In the genomic region with DNA sequence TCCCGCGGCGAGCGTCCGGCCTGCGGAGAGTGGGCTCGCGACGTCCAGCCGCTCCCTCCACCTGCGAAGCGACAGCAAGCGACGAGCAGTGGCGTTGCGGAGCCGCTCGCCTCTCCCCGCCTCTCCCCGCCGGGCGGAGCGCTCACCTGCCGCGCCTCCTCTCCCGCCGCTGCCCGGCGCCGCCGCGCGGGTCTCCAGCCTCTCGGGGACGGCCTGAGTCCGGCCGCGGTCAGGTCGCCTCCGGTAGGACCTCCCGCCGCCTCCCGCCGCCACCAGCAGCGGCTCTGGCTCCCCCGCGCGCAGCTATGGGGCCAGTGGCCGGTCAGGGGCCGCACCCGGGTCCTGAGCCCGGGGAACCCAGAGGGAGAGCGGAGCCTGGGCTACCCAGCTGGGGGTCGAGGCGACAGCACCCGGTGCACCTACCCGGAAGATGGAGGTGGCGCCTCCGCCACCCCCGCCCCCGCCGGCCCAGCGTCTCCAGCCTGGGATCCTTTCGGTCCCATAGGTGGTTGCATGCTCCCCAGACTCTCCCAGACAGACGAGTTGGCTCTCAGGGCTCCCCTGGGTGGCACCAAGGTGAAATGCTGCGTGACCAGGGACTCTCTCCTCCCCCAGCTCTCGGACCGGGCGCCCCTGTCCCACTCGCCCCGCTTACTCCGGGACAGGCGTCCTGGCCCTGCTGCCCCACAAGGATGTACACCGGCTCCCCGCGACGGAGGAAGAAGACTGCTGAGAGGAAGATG, we compare ENCODE assay signal across 8 mouse cellular contexts. TPM values are rescaled to one million over a fixed set of nuclear protein-coding genes. Genes with fewer than 3 reads are reported as not detected.
DNase-seq lines count a peak whose midpoint lies in the region; ATAC-seq and TF ChIP-seq lines count a peak whose summit lies in the region.

No protein-coding gene starts in this region.

- TF ChIP-seq POLR2A in cortical plate, adult 2 months (IDR thresholded peaks at IDR 0.05; ENCODE audit: extremely low read depth, insufficient read depth, low read length) = no peak

- no peaks in the 10 kb centered on the region for H3K79me3 ChIP-seq in C2C12 (ENCODE audit: low read depth)

- H3K4me3 ChIP-seq in C2C12 (ENCODE audit: insufficient read depth, poor library complexity, severe bottlenecking) = no peak overlapping the region
- peak overlapping the region; percentile 55; the same call in 1 of the 2 replicates for H3K4me3 ChIP-seq in G1E (ENCODE audit: low read depth, low read length)
- H3K4me3 ChIP-seq in cortical plate, adult 2 months (ENCODE audit: insufficient read depth, low read length) = peak overlapping the region; percentile 44
- peak overlapping the region; percentile 66 for H3K4me3 ChIP-seq in heart, postnatal 0 days (ENCODE audit: low read depth, low read length)
- H3K4me3 ChIP-seq in limb, embryonic 11.5 days (ENCODE audit: low read depth, low read length) = peak overlapping the region; percentile 54
- H3K4me3 ChIP-seq in midbrain, embryonic 14.5 days (replicated peaks; ENCODE audit: low read depth, low read length) = peak overlapping the region; percentile 61

- peak overlapping the region; percentile 29 for H3K9ac ChIP-seq in heart, postnatal 0 days (replicated peaks; ENCODE audit: low read depth, low read length)
- H3K9ac ChIP-seq in limb, embryonic 11.5 days (ENCODE audit: low read length) = peak overlapping the region; percentile 9; the same call in 1 of the 2 replicates
- H3K9ac ChIP-seq in midbrain, embryonic 14.5 days (replicated peaks; ENCODE audit: low read length) = peak overlapping the region; percentile 61

- TF ChIP-seq CTCF in C2C12 (IDR thresholded peaks at IDR 0.05; ENCODE audit: control insufficient read depth, insufficient read depth, insufficient read length) (no peak), G1E (IDR thresholded peaks at IDR 0.05; ENCODE audit: low read depth, low read length) (no peak)
- TF ChIP-seq CTCF in cortical plate, adult 2 months (IDR thresholded peaks at IDR 0.05; ENCODE audit: extremely low read depth, insufficient read depth, low read length) = no peak
- no peak for TF ChIP-seq CTCF in heart, postnatal 0 days (IDR thresholded peaks at IDR 0.05; ENCODE audit: low read depth)

- WGBS in heart, postnatal 0 days = under 1% methylated on average over 29 of the region's 77 CpGs
- WGBS in limb, embryonic 11.5 days = 0% methylated on average over 34 of the region's 77 CpGs
- WGBS in midbrain, embryonic 14.5 days = under 1% methylated on average over 67 of the region's 77 CpGs

- no peaks in the 10 kb centered on the region for H3K79me2 ChIP-seq in C2C12 (ENCODE audit: control insufficient read depth, insufficient read depth)

- H3K36me3 ChIP-seq in C2C12 (ENCODE audit: control insufficient read depth, insufficient read depth) (no peaks in the 10 kb centered on the region), G1E (replicated peaks) (no peaks in the 10 kb centered on the region)
- H3K36me3 ChIP-seq in heart, postnatal 0 days (replicated peaks; ENCODE audit: control insufficient read depth, insufficient read depth, low read length) = no peaks in the 10 kb centered on the region
- H3K36me3 ChIP-seq in limb, embryonic 11.5 days (ENCODE audit: control insufficient read depth, insufficient read depth, low read length) = no peaks in the 10 kb centered on the region
- no peaks in the 10 kb centered on the region for H3K36me3 ChIP-seq in midbrain, embryonic 14.5 days (ENCODE audit: control insufficient read depth, insufficient read depth, low read length)

- ATAC-seq in G1E (ENCODE audit: extremely low read depth, insufficient number of reproducible peaks, low FRiP score, poor library complexity, severe bottlenecking) = no peak
- ATAC-seq in heart, postnatal 0 days (ENCODE audit: insufficient read depth, low read depth) = peak; percentile 47
- peak; percentile 33; the same call in 1 of the 2 replicates for ATAC-seq in limb, embryonic 11.5 days (ENCODE audit: insufficient number of reproducible peaks, low FRiP score, low TSS enrichment, low read depth)
- ATAC-seq in midbrain, embryonic 14.5 days (ENCODE audit: low FRiP score, low TSS enrichment) = peak; percentile 48; the same call in 1 of the 2 replicates

- H3K4me2 ChIP-seq in heart, postnatal 0 days (ENCODE audit: low read depth, low read length) = peak overlapping the region; percentile 100
- H3K4me2 ChIP-seq in limb, embryonic 11.5 days (ENCODE audit: low read depth, severe bottlenecking) = peak overlapping the region; percentile 98
- peak overlapping the region; percentile 99 for H3K4me2 ChIP-seq in midbrain, embryonic 14.5 days (ENCODE audit: low read length)

- H3ac ChIP-seq in C2C12 (ENCODE audit: control insufficient read depth, insufficient read length, low read depth) = peak overlapping the region; percentile 15

- H3K27me3 ChIP-seq in C2C12 (ENCODE audit: control insufficient read depth, insufficient read depth, insufficient read length) = peaks cover 41% of the 10 kb centered on the region
- H3K27me3 ChIP-seq in G1E (ENCODE audit: insufficient read depth, low read length) = peaks cover 53% of the 10 kb centered on the region
- peaks cover 65% of the 10 kb centered on the region for H3K27me3 ChIP-seq in heart, postnatal 0 days (ENCODE audit: control insufficient read depth, insufficient read depth, low read length)
- H3K27me3 ChIP-seq in limb, embryonic 11.5 days (ENCODE audit: control insufficient read depth, insufficient read depth, low read length) = peaks cover 55% of the 10 kb centered on the region
- peaks cover 38% of the 10 kb centered on the region for H3K27me3 ChIP-seq in midbrain, embryonic 14.5 days (ENCODE audit: control insufficient read depth, insufficient read depth, low read length)

- H3K27ac ChIP-seq in cortical plate, adult 2 months (ENCODE audit: insufficient read depth, low read length) = peak overlapping the region; percentile 66
- H3K27ac ChIP-seq in heart, postnatal 0 days (ENCODE audit: low read depth) = no peak overlapping the region
- H3K27ac ChIP-seq in limb, embryonic 11.5 days (replicated peaks; ENCODE audit: low read depth, low read length) = no peak overlapping the region
- no peak overlapping the region for H3K27ac ChIP-seq in midbrain, embryonic 14.5 days (replicated peaks; ENCODE audit: low read depth, low read length)

- no peak for DNase-seq in G1E (ENCODE audit: low spot score)
- no peak for DNase-seq in heart, postnatal 0 days (ENCODE audit: low spot score)
- DNase-seq in limb, embryonic 11.5 days (ENCODE audit: low spot score) = peak; percentile 55
- DNase-seq in midbrain, embryonic 14.5 days = peak; percentile 64
- DNase-seq in thymus, postnatal 25 days = peak; percentile 50
- no peak for DNase-seq in left cerebral cortex, postnatal 10 days (ENCODE audit: extremely low spot score in 1 of 2, low spot score in 2 of 2)

- TF ChIP-seq EP300 in heart, postnatal 0 days (IDR thresholded peaks at IDR 0.05; ENCODE audit: low read depth) = no peak

- H3K9me3 ChIP-seq in G1E (replicated peaks) = no peaks in the 10 kb centered on the region; the same call in 1 of the 2 replicates
- no peaks in the 10 kb centered on the region for H3K9me3 ChIP-seq in heart, postnatal 0 days (replicated peaks; ENCODE audit: control insufficient read depth, low read length)
- no peaks in the 10 kb centered on the region for H3K9me3 ChIP-seq in limb, embryonic 11.5 days (ENCODE audit: control insufficient read depth, low read length)
- H3K9me3 ChIP-seq in midbrain, embryonic 14.5 days (ENCODE audit: control insufficient read depth, low read length) = no peaks in the 10 kb centered on the region

- H3K4me1 ChIP-seq in G1E (ENCODE audit: insufficient read depth, low read depth, low read length) = peaks cover 14% of the 10 kb centered on the region
- H3K4me1 ChIP-seq in cortical plate, adult 2 months (ENCODE audit: control insufficient read depth, insufficient read depth, low read length) = peaks cover 1% of the 10 kb centered on the region; the same call in 1 of the 2 replicates
- 0 out of 2 replicates have a peak, but pooled peaks cover 11% of the 10 kb centered on the region for H3K4me1 ChIP-seq in heart, postnatal 0 days (ENCODE audit: control insufficient read depth, insufficient read depth)
- peaks cover 6% of the 10 kb centered on the region; the same call in 1 of the 2 replicates for H3K4me1 ChIP-seq in limb, embryonic 11.5 days (ENCODE audit: control insufficient read depth, insufficient read depth, low read length)
- H3K4me1 ChIP-seq in midbrain, embryonic 14.5 days (ENCODE audit: control insufficient read depth, insufficient read depth, low read length) = peaks cover 9% of the 10 kb centered on the region

- intact Hi-C loops in left cerebral cortex, postnatal 10 days (cut with DNase I) = no loop called here

RNA-seq across cellular contexts. Expression of a gene that starts 2.0 kb away (rescaled TPM):
- polyA plus RNA-seq in C2C12 (2012; fragmentation: generic; extraction: Trizol) (0.01 TPM), G1E (2012) (not detected in 2 replicates)
- total RNA-seq in G1E (2014; fragmentation: Nextera tagmentation) (not detected in 2 replicates), G1E (2017) (0.11 TPM in 1 of 2 replicates, not detected in the other)
- polyA plus RNA-seq in cortical plate, adult 2 months (2012; rRNA removed) = 63.2 and 74.8 TPM in 2 replicates
- not detected in 2 replicates for total RNA-seq in heart, postnatal 0 days (2014; rRNA removed; ENCODE audit: low replicate concordance)
- 0.05 and 0.07 TPM in 2 replicates for polyA plus RNA-seq in heart, postnatal 0 days (2015; fragmentation: Nextera tagmentation; extraction: Ambion mirVana)
- not detected in 2 replicates for polyA plus RNA-seq in limb, embryonic 11.5 days (2014; fragmentation: Nextera tagmentation; extraction: Ambion mirVana)
- polyA plus RNA-seq in midbrain, embryonic 14.5 days (2014; fragmentation: Nextera tagmentation; extraction: Ambion mirVana) = 1.5 and 3.0 TPM in 2 replicates
- 1 to 10 TPM; 5.9 to 7.1 TPM for total RNA-seq in left cerebral cortex, postnatal 10 days (2021)

RNA-seq across cellular contexts. Expression of a gene that starts 16.1 kb away (rescaled TPM):
- polyA plus RNA-seq in C2C12 (2012; fragmentation: generic; extraction: Trizol) = 0.21 TPM
- total RNA-seq in G1E (2014; fragmentation: Nextera tagmentation) = 0.39 TPM in 1 of 2 replicates, not detected in the other
- 0.22 and 0.52 TPM in 2 replicates for total RNA-seq in G1E (2017)
- polyA plus RNA-seq in G1E (2012) = 1.9 TPM in 2 replicates
- polyA plus RNA-seq in cortical plate, adult 2 months (2012; rRNA removed) = 251 and 279 TPM in 2 replicates
- 0.50 and 6.6 TPM in 2 replicates for total RNA-seq in heart, postnatal 0 days (2014; rRNA removed; ENCODE audit: low replicate concordance)
- 1.00 and 1.4 TPM in 2 replicates for polyA plus RNA-seq in heart, postnatal 0 days (2015; fragmentation: Nextera tagmentation; extraction: Ambion mirVana)
- polyA plus RNA-seq in limb, embryonic 11.5 days (2014; fragmentation: Nextera tagmentation; extraction: Ambion mirVana) = 0.64 and 0.81 TPM in 2 replicates
- polyA plus RNA-seq in midbrain, embryonic 14.5 days (2014; fragmentation: Nextera tagmentation; extraction: Ambion mirVana) = 0.12 and 0.18 TPM in 2 replicates
- 10 to 100 TPM; 95.0 to 97.9 TPM for total RNA-seq in left cerebral cortex, postnatal 10 days (2021)

RNA-seq across cellular contexts. Expression of a gene that starts 29.1 kb away (rescaled TPM):
- 14.2 TPM for polyA plus RNA-seq in C2C12 (2012; fragmentation: generic; extraction: Trizol)
- 22.3 and 23.9 TPM in 2 replicates for total RNA-seq in G1E (2014; fragmentation: Nextera tagmentation)
- total RNA-seq in G1E (2017) = 8.0 and 8.1 TPM in 2 replicates
- 36.4 and 41.3 TPM in 2 replicates for polyA plus RNA-seq in G1E (2012)
- 14.6 and 15.4 TPM in 2 replicates for polyA plus RNA-seq in cortical plate, adult 2 months (2012; rRNA removed)
- total RNA-seq in heart, postnatal 0 days (2014; rRNA removed; ENCODE audit: low replicate concordance) = 13.9 and 20.5 TPM in 2 replicates
- polyA plus RNA-seq in heart, postnatal 0 days (2015; fragmentation: Nextera tagmentation; extraction: Ambion mirVana) = 9.0 and 10.2 TPM in 2 replicates
- 26.3 and 30.7 TPM in 2 replicates for polyA plus RNA-seq in limb, embryonic 11.5 days (2014; fragmentation: Nextera tagmentation; extraction: Ambion mirVana)
- polyA plus RNA-seq in midbrain, embryonic 14.5 days (2014; fragmentation: Nextera tagmentation; extraction: Ambion mirVana) = 12.5 and 21.3 TPM in 2 replicates
- total RNA-seq in left cerebral cortex, postnatal 10 days (2021) = 10 to 100 TPM; 15.9 to 17.1 TPM

RNA-seq across cellular contexts. Expression of a gene that starts 39.3 kb away (rescaled TPM):
- polyA plus RNA-seq in C2C12 (2012; fragmentation: generic; extraction: Trizol) (9.3 TPM), G1E (2012) (0.28 and 0.42 TPM in 2 replicates)
- total RNA-seq in G1E (2014; fragmentation: Nextera tagmentation) (not detected in 2 replicates), G1E (2017) (0.87 and 1.1 TPM in 2 replicates)
- 164 and 169 TPM in 2 replicates for polyA plus RNA-seq in cortical plate, adult 2 months (2012; rRNA removed)
- total RNA-seq in heart, postnatal 0 days (2014; rRNA removed; ENCODE audit: low replicate concordance) = 8.5 and 19.0 TPM in 2 replicates
- polyA plus RNA-seq in heart, postnatal 0 days (2015; fragmentation: Nextera tagmentation; extraction: Ambion mirVana) = 3.1 and 3.5 TPM in 2 replicates
- polyA plus RNA-seq in limb, embryonic 11.5 days (2014; fragmentation: Nextera tagmentation; extraction: Ambion mirVana) = 27.0 and 30.1 TPM in 2 replicates
- polyA plus RNA-seq in midbrain, embryonic 14.5 days (2014; fragmentation: Nextera tagmentation; extraction: Ambion mirVana) = 20.0 and 20.2 TPM in 2 replicates
- total RNA-seq in left cerebral cortex, postnatal 10 days (2021) = 10 to 100 TPM; 73.3 to 74.1 TPM

Comparison
In these comparisons a context has a peak if more than half of its experiments do, and no peak if none do; other contexts are left out.
1. DNase-seq: peak in limb, embryonic 11.5 days (single experiment), midbrain, embryonic 14.5 days (single experiment) and thymus, postnatal 25 days (single experiment); none in G1E (single experiment), heart, postnatal 0 days (single experiment) and left cerebral cortex, postnatal 10 days (0 of 2).
2. H3K9ac ChIP-seq: peak in every context shown above with its lines; median percentile 61 in midbrain, embryonic 14.5 days; 29 in heart, postnatal 0 days; 9 in limb, embryonic 11.5 days.
3. RNA of a gene that starts 2.0 kb away (polyA plus RNA-seq): 63.2 to 74.8 TPM in cortical plate, adult 2 months; 1.5 to 3.0 TPM in midbrain, embryonic 14.5 days, 0.05 to 0.07 TPM in heart, postnatal 0 days, not detected in limb, embryonic 11.5 days, 0.01 TPM in C2C12 (single experiment) and not detected in G1E; every median in the first group is over 10 times any median in the second.
4. RNA of a gene that starts 16.1 kb away (polyA plus RNA-seq): 251 to 279 TPM in cortical plate, adult 2 months; 1.9 TPM in G1E, 1.00 to 1.4 TPM in heart, postnatal 0 days, 0.64 to 0.81 TPM in limb, embryonic 11.5 days, 0.21 TPM in C2C12 (single experiment) and 0.12 to 0.18 TPM in midbrain, embryonic 14.5 days; every median in the first group is over 10 times any median in the second.
5. Peak in every context shown above with its lines, with median percentiles within 50 percentile points of each other: H3K4me2 ChIP-seq.